Comparison of ENCODE assay signal across 8 mouse cellular contexts in genomic region chr7:45050945-45051600, GRCm38 (mm10). TPM values are rescaled to one million over a fixed set of nuclear protein-coding genes. Genes with fewer than 3 reads are reported as not detected.
DNase-seq lines count a peak whose midpoint lies in the region; ATAC-seq and TF ChIP-seq lines count a peak whose summit lies in the region.

No protein-coding gene starts in this region.

- H3K9ac ChIP-seq in ES-Bruce4 (ENCODE audit: low read depth, poor library complexity, severe bottlenecking) = peak overlapping the region; percentile 96
- peak overlapping the region; percentile 50; the same call in 1 of the 2 replicates for H3K9ac ChIP-seq in heart, embryonic 11.5 days (ENCODE audit: low read depth, low read length)
- H3K9ac ChIP-seq in kidney, embryonic 15.5 days = peak overlapping the region; percentile 87
- H3K9ac ChIP-seq in liver, embryonic 11.5 days (ENCODE audit: low read depth, low read length) = peak overlapping the region; percentile 91; the same call in 1 of the 2 replicates
- H3K9ac ChIP-seq in neural tube, embryonic 11.5 days (ENCODE audit: low read length) = peak overlapping the region; percentile 90; the same call in 1 of the 2 replicates

- peak overlapping the region; percentile 74 for H3K4me3 ChIP-seq in ES-Bruce4 (ENCODE audit: low read depth, low read length)
- H3K4me3 ChIP-seq in bone marrow macrophage, adult 2 months (ENCODE audit: insufficient read depth, low read length) = peak overlapping the region; percentile 94
- peak overlapping the region; percentile 77 for H3K4me3 ChIP-seq in embryonic fibroblast, embryonic 13.5 days (ENCODE audit: insufficient read depth, low read length)
- peak overlapping the region; percentile 85 for H3K4me3 ChIP-seq in heart, embryonic 11.5 days (ENCODE audit: low read depth, low read length)
- H3K4me3 ChIP-seq in kidney, embryonic 15.5 days (replicated peaks) = peak overlapping the region; percentile 80
- H3K4me3 ChIP-seq in liver, embryonic 11.5 days (ENCODE audit: low read depth, low read length) = peak overlapping the region; percentile 72
- peak overlapping the region; percentile 95 for H3K4me3 ChIP-seq in neural tube, embryonic 11.5 days (ENCODE audit: low read depth, low read length)

- H3K9me3 ChIP-seq in ES-Bruce4 (replicated peaks; ENCODE audit: control insufficient read depth, insufficient read depth, low read length, poor library complexity, severe bottlenecking) = no peaks in the 10 kb centered on the region
- H3K9me3 ChIP-seq in heart, embryonic 11.5 days (replicated peaks; ENCODE audit: control insufficient read depth, low read length) = no peaks in the 10 kb centered on the region
- H3K9me3 ChIP-seq in kidney, embryonic 15.5 days (replicated peaks) = no peaks in the 10 kb centered on the region
- no peaks in the 10 kb centered on the region for H3K9me3 ChIP-seq in liver, embryonic 11.5 days (ENCODE audit: control insufficient read depth, low read length)
- no peaks in the 10 kb centered on the region for H3K9me3 ChIP-seq in neural tube, embryonic 11.5 days (ENCODE audit: control insufficient read depth, low read length)

- TF ChIP-seq CTCF in ES-Bruce4 (IDR thresholded peaks at IDR 0.05; ENCODE audit: low read depth, low read length) = no peak
- TF ChIP-seq CTCF in bone marrow macrophage, adult 2 months (IDR thresholded peaks at IDR 0.05; ENCODE audit: low read depth, low read length) = no peak
- TF ChIP-seq CTCF in embryonic fibroblast, embryonic 13.5 days (IDR thresholded peaks at IDR 0.05; ENCODE audit: borderline replicate concordance, insufficient read depth, low read length) = no peak

- peaks cover 19% of the 10 kb centered on the region; the same call in 1 of the 2 replicates for H3K36me3 ChIP-seq in ES-Bruce4 (ENCODE audit: control insufficient read depth, insufficient read depth, low read length, poor library complexity, severe bottlenecking)
- H3K36me3 ChIP-seq in heart, embryonic 11.5 days (ENCODE audit: control insufficient read depth, insufficient read depth, low read length) = peaks cover 38% of the 10 kb centered on the region
- H3K36me3 ChIP-seq in kidney, embryonic 15.5 days = peaks cover 50% of the 10 kb centered on the region
- peaks cover 42% of the 10 kb centered on the region for H3K36me3 ChIP-seq in liver, embryonic 11.5 days (ENCODE audit: control insufficient read depth, insufficient read depth, low read length)
- peaks cover 39% of the 10 kb centered on the region for H3K36me3 ChIP-seq in neural tube, embryonic 11.5 days (ENCODE audit: control insufficient read depth, insufficient read depth, low read length)

- DNase-seq in liver, embryonic 11.5 days (ENCODE audit: low spot score) = peak; percentile 62
- DNase-seq in neural tube, embryonic 11.5 days (ENCODE audit: low spot score) = peak; percentile 87
- peak; percentile 25 to 41 for DNase-seq in thymus, postnatal 10 days (ENCODE audit: low spot score in 2 of 2)

- TF ChIP-seq POLR2A in ES-Bruce4 (IDR thresholded peaks at IDR 0.05; ENCODE audit: insufficient read depth, low read length) = peak; percentile 23
- TF ChIP-seq POLR2A in bone marrow macrophage, adult 2 months (IDR thresholded peaks at IDR 0.05; ENCODE audit: borderline replicate concordance, low read depth, low read length) = no peak
- no peak for TF ChIP-seq POLR2A in embryonic fibroblast, embryonic 13.5 days (IDR thresholded peaks at IDR 0.05; ENCODE audit: low read depth, low read length)

- peak overlapping the region; percentile 99 for H3K4me2 ChIP-seq in heart, embryonic 11.5 days
- peak overlapping the region; percentile 97 for H3K4me2 ChIP-seq in kidney, embryonic 15.5 days
- H3K4me2 ChIP-seq in liver, embryonic 11.5 days = peak overlapping the region; percentile 100
- peak overlapping the region; percentile 98 for H3K4me2 ChIP-seq in neural tube, embryonic 11.5 days (ENCODE audit: low read depth)

- no peak for TF ChIP-seq EP300 in ES-Bruce4 (IDR thresholded peaks at IDR 0.05; ENCODE audit: insufficient read depth, low read depth, low read length)

- 4% methylated on average over 16 of the region's 16 CpGs for WGBS in heart, embryonic 11.5 days (ENCODE audit: insufficient replicate concordance)
- WGBS in kidney, embryonic 15.5 days = 6% methylated on average over 16 of the region's 16 CpGs
- WGBS in liver, embryonic 11.5 days = 12% methylated on average over 16 of the region's 16 CpGs
- 4% methylated on average over 16 of the region's 16 CpGs for WGBS in neural tube, embryonic 11.5 days

- ATAC-seq in heart, embryonic 11.5 days (replicated peaks; ENCODE audit: insufficient number of reproducible peaks, low FRiP score, low TSS enrichment) = no peak; the same call in 1 of the 2 replicates
- peak; percentile 13; the same call in 1 of the 2 replicates for ATAC-seq in kidney, embryonic 15.5 days (replicated peaks; ENCODE audit: low FRiP score)
- peak; percentile 21 for ATAC-seq in liver, embryonic 11.5 days (replicated peaks; ENCODE audit: low FRiP score)
- ATAC-seq in neural tube, embryonic 11.5 days (ENCODE audit: insufficient read depth, low FRiP score, low TSS enrichment) = peak; percentile 53; the same call in 1 of the 2 replicates

- H3K27ac ChIP-seq in ES-Bruce4 (ENCODE audit: insufficient read depth, low read length) = peak overlapping the region; percentile 91
- 0 out of 2 replicates have a peak overlapping the region, but pooled peaks have one; percentile 98 for H3K27ac ChIP-seq in bone marrow macrophage, adult 2 months (ENCODE audit: insufficient read depth, low read depth, low read length)
- H3K27ac ChIP-seq in embryonic fibroblast, embryonic 13.5 days (ENCODE audit: insufficient read depth, low read length) = peak overlapping the region; percentile 94; the same call in 1 of the 2 replicates
- peak overlapping the region; percentile 37; the same call in 1 of the 2 replicates for H3K27ac ChIP-seq in heart, embryonic 11.5 days (ENCODE audit: low read depth, low read length)
- H3K27ac ChIP-seq in kidney, embryonic 15.5 days = peak overlapping the region; percentile 100
- peak overlapping the region; percentile 99; the same call in 1 of the 2 replicates for H3K27ac ChIP-seq in liver, embryonic 11.5 days (ENCODE audit: low read depth, low read length)
- H3K27ac ChIP-seq in neural tube, embryonic 11.5 days (ENCODE audit: low read depth, low read length) = peak overlapping the region; percentile 98; the same call in 1 of the 2 replicates

- no peaks in the 10 kb centered on the region for H3K27me3 ChIP-seq in ES-Bruce4 (ENCODE audit: control insufficient read depth, insufficient read depth, low read length, poor library complexity, severe bottlenecking)
- H3K27me3 ChIP-seq in heart, embryonic 11.5 days (ENCODE audit: control insufficient read depth, insufficient read depth, low read length) = no peaks in the 10 kb centered on the region
- no peaks in the 10 kb centered on the region for H3K27me3 ChIP-seq in kidney, embryonic 15.5 days
- H3K27me3 ChIP-seq in liver, embryonic 11.5 days (replicated peaks; ENCODE audit: control insufficient read depth, insufficient read depth, low read length) = no peaks in the 10 kb centered on the region
- H3K27me3 ChIP-seq in neural tube, embryonic 11.5 days (ENCODE audit: control insufficient read depth, insufficient read depth, low read length) = no peaks in the 10 kb centered on the region

- H3K4me1 ChIP-seq in ES-Bruce4 (ENCODE audit: control insufficient read depth, insufficient read depth, low read length) = peaks cover 5% of the 10 kb centered on the region
- peaks cover 4% of the 10 kb centered on the region for H3K4me1 ChIP-seq in bone marrow macrophage, adult 2 months (ENCODE audit: control insufficient read depth, insufficient read depth, low read length)
- no peaks in the 10 kb centered on the region for H3K4me1 ChIP-seq in embryonic fibroblast, embryonic 13.5 days (ENCODE audit: control insufficient read depth, insufficient read depth, low read length)
- peaks cover 5% of the 10 kb centered on the region; the same call in 1 of the 2 replicates for H3K4me1 ChIP-seq in heart, embryonic 11.5 days (ENCODE audit: control insufficient read depth, insufficient read depth, low read length)
- peaks cover 46% of the 10 kb centered on the region for H3K4me1 ChIP-seq in kidney, embryonic 15.5 days
- H3K4me1 ChIP-seq in liver, embryonic 11.5 days (replicated peaks; ENCODE audit: control insufficient read depth, insufficient read depth, low read length) = peaks cover 15% of the 10 kb centered on the region
- H3K4me1 ChIP-seq in neural tube, embryonic 11.5 days (ENCODE audit: control insufficient read depth, insufficient read depth, low read length) = peaks cover 12% of the 10 kb centered on the region

RNA-seq across cellular contexts. Expression of gene Prr12, which starts 1.6 kb away (rescaled TPM):
- 35.0 and 35.5 TPM in 2 replicates for polyA plus RNA-seq in ES-Bruce4 (2011; ENCODE audit: insufficient read depth, insufficient read length, low read depth, missing spikeins)
- polyA plus RNA-seq in bone marrow macrophage, adult 2 months (2012; ENCODE audit: insufficient read depth, insufficient read length, missing spikeins) = 19.3 and 22.5 TPM in 2 replicates
- 15.4 and 16.9 TPM in 2 replicates for polyA plus RNA-seq in embryonic fibroblast, embryonic 13.5 days (2011; ENCODE audit: insufficient read length, low read depth, missing spikeins)
- polyA plus RNA-seq in heart, embryonic 11.5 days (2014; fragmentation: Nextera tagmentation; extraction: Ambion mirVana) = 7.9 and 12.1 TPM in 2 replicates
- 10.3 and 11.3 TPM in 2 replicates for polyA plus RNA-seq in kidney, embryonic 15.5 days (2015; fragmentation: Nextera tagmentation; extraction: Ambion mirVana)
- polyA plus RNA-seq in liver, embryonic 11.5 days (2014; fragmentation: Nextera tagmentation; extraction: Ambion mirVana) = 7.3 and 8.7 TPM in 2 replicates
- polyA plus RNA-seq in neural tube, embryonic 11.5 days (2014; fragmentation: Nextera tagmentation; extraction: Ambion mirVana) = 12.9 and 13.2 TPM in 2 replicates

RNA-seq across cellular contexts. Expression of gene Nosip, which starts 11.2 kb away (rescaled TPM):
- 58.1 and 62.4 TPM in 2 replicates for polyA plus RNA-seq in ES-Bruce4 (2011; ENCODE audit: insufficient read depth, insufficient read length, low read depth, missing spikeins)
- polyA plus RNA-seq in bone marrow macrophage, adult 2 months (2012; ENCODE audit: insufficient read depth, insufficient read length, missing spikeins) = 68.2 and 68.9 TPM in 2 replicates
- polyA plus RNA-seq in embryonic fibroblast, embryonic 13.5 days (2011; ENCODE audit: insufficient read length, low read depth, missing spikeins) = 33.0 and 38.0 TPM in 2 replicates
- polyA plus RNA-seq in heart, embryonic 11.5 days (2014; fragmentation: Nextera tagmentation; extraction: Ambion mirVana) = 54.2 and 58.9 TPM in 2 replicates
- polyA plus RNA-seq in kidney, embryonic 15.5 days (2015; fragmentation: Nextera tagmentation; extraction: Ambion mirVana) = 71.5 and 79.5 TPM in 2 replicates
- 60.9 and 63.0 TPM in 2 replicates for polyA plus RNA-seq in liver, embryonic 11.5 days (2014; fragmentation: Nextera tagmentation; extraction: Ambion mirVana)
- polyA plus RNA-seq in neural tube, embryonic 11.5 days (2014; fragmentation: Nextera tagmentation; extraction: Ambion mirVana) = 59.3 and 65.1 TPM in 2 replicates

RNA-seq across cellular contexts. Expression of gene Prrg2, which starts 11.4 kb away (rescaled TPM):
- 7.7 and 12.0 TPM in 2 replicates for polyA plus RNA-seq in ES-Bruce4 (2011; ENCODE audit: insufficient read depth, insufficient read length, low read depth, missing spikeins)
- 22.9 and 23.6 TPM in 2 replicates for polyA plus RNA-seq in bone marrow macrophage, adult 2 months (2012; ENCODE audit: insufficient read depth, insufficient read length, missing spikeins)
- 15.1 and 17.5 TPM in 2 replicates for polyA plus RNA-seq in embryonic fibroblast, embryonic 13.5 days (2011; ENCODE audit: insufficient read length, low read depth, missing spikeins)
- polyA plus RNA-seq in heart, embryonic 11.5 days (2014; fragmentation: Nextera tagmentation; extraction: Ambion mirVana) = 11.7 and 13.3 TPM in 2 replicates
- 33.7 and 36.2 TPM in 2 replicates for polyA plus RNA-seq in kidney, embryonic 15.5 days (2015; fragmentation: Nextera tagmentation; extraction: Ambion mirVana)
- 12.0 and 12.4 TPM in 2 replicates for polyA plus RNA-seq in liver, embryonic 11.5 days (2014; fragmentation: Nextera tagmentation; extraction: Ambion mirVana)
- 14.8 and 16.2 TPM in 2 replicates for polyA plus RNA-seq in neural tube, embryonic 11.5 days (2014; fragmentation: Nextera tagmentation; extraction: Ambion mirVana)

RNA-seq across cellular contexts. Expression of gene Rras, which starts 33.3 kb away (rescaled TPM):
- 72.4 and 80.4 TPM in 2 replicates for polyA plus RNA-seq in ES-Bruce4 (2011; ENCODE audit: insufficient read depth, insufficient read length, low read depth, missing spikeins)
- 119 and 123 TPM in 2 replicates for polyA plus RNA-seq in bone marrow macrophage, adult 2 months (2012; ENCODE audit: insufficient read depth, insufficient read length, missing spikeins)
- polyA plus RNA-seq in embryonic fibroblast, embryonic 13.5 days (2011; ENCODE audit: insufficient read length, low read depth, missing spikeins) = 83.0 and 116 TPM in 2 replicates
- 74.4 and 76.1 TPM in 2 replicates for polyA plus RNA-seq in heart, embryonic 11.5 days (2014; fragmentation: Nextera tagmentation; extraction: Ambion mirVana)
- 32.6 and 43.2 TPM in 2 replicates for polyA plus RNA-seq in kidney, embryonic 15.5 days (2015; fragmentation: Nextera tagmentation; extraction: Ambion mirVana)
- 19.3 and 21.6 TPM in 2 replicates for polyA plus RNA-seq in liver, embryonic 11.5 days (2014; fragmentation: Nextera tagmentation; extraction: Ambion mirVana)
- 17.7 and 20.0 TPM in 2 replicates for polyA plus RNA-seq in neural tube, embryonic 11.5 days (2014; fragmentation: Nextera tagmentation; extraction: Ambion mirVana)

RNA-seq across cellular contexts. Expression of gene Scaf1, which starts 34.9 kb away (rescaled TPM):
- polyA plus RNA-seq in ES-Bruce4 (2011; ENCODE audit: insufficient read depth, insufficient read length, low read depth, missing spikeins) = 64.2 and 73.2 TPM in 2 replicates
- 44.3 and 47.3 TPM in 2 replicates for polyA plus RNA-seq in bone marrow macrophage, adult 2 months (2012; ENCODE audit: insufficient read depth, insufficient read length, missing spikeins)
- polyA plus RNA-seq in embryonic fibroblast, embryonic 13.5 days (2011; ENCODE audit: insufficient read length, low read depth, missing spikeins) = 75.4 and 79.8 TPM in 2 replicates
- 37.9 and 42.5 TPM in 2 replicates for polyA plus RNA-seq in heart, embryonic 11.5 days (2014; fragmentation: Nextera tagmentation; extraction: Ambion mirVana)
- 35.5 and 40.1 TPM in 2 replicates for polyA plus RNA-seq in kidney, embryonic 15.5 days (2015; fragmentation: Nextera tagmentation; extraction: Ambion mirVana)
- polyA plus RNA-seq in liver, embryonic 11.5 days (2014; fragmentation: Nextera tagmentation; extraction: Ambion mirVana) = 37.5 and 40.1 TPM in 2 replicates
- polyA plus RNA-seq in neural tube, embryonic 11.5 days (2014; fragmentation: Nextera tagmentation; extraction: Ambion mirVana) = 54.7 and 57.6 TPM in 2 replicates

Comparison
In these comparisons a context has a peak if more than half of its experiments do, and no peak if none do; other contexts are left out.
1. H3K27ac ChIP-seq: peak in every context shown above with its lines; median percentile 100 in kidney, embryonic 15.5 days; 99 in liver, embryonic 11.5 days; 98 in bone marrow macrophage, adult 2 months; 98 in neural tube, embryonic 11.5 days; 94 in embryonic fibroblast, embryonic 13.5 days; 91 in ES-Bruce4; 37 in heart, embryonic 11.5 days.
2. DNase-seq: peak in every context shown above with its lines; median percentile 87 in neural tube, embryonic 11.5 days; 62 in liver, embryonic 11.5 days; 33 in thymus, postnatal 10 days.